Mouse (Mus musculus): ENCODE measurements at regions not wholly inside any gene's neighbourhood (a gene's known extent, or its start where the extent isn't known, plus 50 kb on each side); places are given as distances from the start of the nearest gene placed in this dataset.
"Not testable (repeated sequence)": the region's sequence is repeated elsewhere in the genome, so short reads cannot be mapped to it uniquely, and the experiment has no call there.

DNA sequence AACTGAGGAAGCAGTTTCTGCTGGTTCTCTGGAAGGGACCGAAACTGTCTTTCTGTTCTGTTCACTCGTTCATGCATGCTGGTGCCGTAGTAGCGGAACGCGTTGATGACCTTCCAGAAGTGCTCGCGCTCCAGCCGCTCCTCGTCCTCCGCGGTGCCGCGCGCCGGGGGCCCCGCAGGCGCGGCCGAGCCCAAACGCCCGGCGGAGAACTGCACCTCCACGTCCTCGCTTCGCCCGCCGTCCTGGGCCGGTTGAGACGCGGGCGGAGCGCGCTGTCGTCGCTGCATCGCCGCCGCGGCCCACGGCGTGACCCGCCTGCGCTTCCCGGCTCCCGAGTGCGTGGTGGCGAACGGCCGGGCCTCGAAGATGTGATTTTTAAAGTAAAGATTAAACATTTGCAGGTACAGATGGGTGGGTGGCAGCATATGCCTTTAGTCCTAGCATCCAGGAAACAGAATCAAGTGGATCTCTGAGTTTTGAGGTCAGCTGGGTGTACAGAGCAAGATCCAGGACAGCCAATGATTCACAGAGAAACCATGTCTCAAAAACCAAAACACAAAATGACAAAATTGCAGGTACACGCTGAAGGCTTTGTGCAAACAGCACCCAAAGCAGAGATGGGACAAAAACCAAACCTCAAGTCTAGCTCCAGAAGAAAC lies 206.3 kb downstream of the Cd109 start:
- H3K9ac ChIP-seq (replicated peaks; ENCODE audit: low read length), result peak overlapping the region; percentile 43

GRCm38 (mm10) chr9:78844969-78845683 lies 229.8 kb downstream of the Cd109 start:
- H3K4me2 ChIP-seq (replicated peaks; ENCODE audit: low read depth, low read length), result no peak overlapping the region
- H3K4me1 ChIP-seq (ENCODE audit: insufficient read depth, low read length), result peaks cover 7% of the 10 kb centered on the region; the same call in 1 of the 2 replicates
- H3K9ac ChIP-seq (replicated peaks; ENCODE audit: low read length), result no peak overlapping the region
- ATAC-seq (ENCODE audit: low FRiP score, low TSS enrichment), result no peak
- WGBS, result 49% methylated on average over 9 of the region's 9 CpGs
- H3K9me3 ChIP-seq (ENCODE audit: low read length), result no peaks in the 10 kb centered on the region
- H3K27me3 ChIP-seq (ENCODE audit: insufficient read depth, low read length), result no peaks in the 10 kb centered on the region
- no peaks in the 10 kb centered on the region for H3K36me3 ChIP-seq (ENCODE audit: insufficient read depth, low read length)
- H3K27ac ChIP-seq (ENCODE audit: low read length), result no peak overlapping the region
- no peak overlapping the region for H3K4me3 ChIP-seq (ENCODE audit: low read length)

More for the DNA sequence above, 206.3 kb downstream of the Cd109 start:
- ATAC-seq (ENCODE audit: low FRiP score, low TSS enrichment), result peak; percentile 89
- not testable (repeated sequence) for H3K27me3 ChIP-seq (ENCODE audit: insufficient read depth, low read length); H3K36me3 ChIP-seq (ENCODE audit: insufficient read depth, low read length); H3K4me1 ChIP-seq (ENCODE audit: insufficient read depth, low read length); H3K27ac ChIP-seq (ENCODE audit: low read length); H3K9me3 ChIP-seq (ENCODE audit: low read length)
- Histone ChIP-seq H3K4me2 (replicated peaks; ENCODE audit: low read depth, low read length) (peak overlapping the region; percentile 57), H3K4me3 (ENCODE audit: low read length) (peak overlapping the region; percentile 39)
- WGBS, result 8% methylated on average over 33 of the region's 52 CpGs

DNA sequence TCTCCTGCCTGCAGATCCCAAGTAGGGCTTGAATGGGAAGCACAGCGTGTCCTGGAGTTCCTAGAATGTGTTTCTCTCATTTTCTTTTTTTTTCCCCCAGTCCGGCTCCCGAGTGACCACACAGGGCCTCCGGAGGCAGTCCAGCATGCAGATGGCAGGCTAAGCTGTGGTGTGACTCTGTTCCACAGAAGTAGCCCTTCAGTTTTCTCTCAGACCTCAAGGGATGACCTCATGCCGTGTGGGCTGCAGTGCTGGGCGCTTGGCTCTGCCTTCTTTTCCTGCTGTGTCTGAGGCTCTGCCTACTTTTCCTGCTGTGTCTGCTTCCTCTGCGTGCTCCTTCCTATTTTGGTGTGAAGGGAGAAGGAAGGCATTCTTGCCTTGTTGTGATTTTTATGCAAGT lies 230.8 kb downstream of the Cd109 start:
- no peak overlapping the region for H3K27ac ChIP-seq (ENCODE audit: low read length)
- peaks cover 7% of the 10 kb centered on the region; the same call in 1 of the 2 replicates for H3K4me1 ChIP-seq (ENCODE audit: insufficient read depth, low read length)
- no peaks in the 10 kb centered on the region for H3K9me3 ChIP-seq (ENCODE audit: low read length)
- H3K9ac ChIP-seq (replicated peaks; ENCODE audit: low read length), result no peak overlapping the region
- H3K4me3 ChIP-seq (ENCODE audit: low read length), result no peak overlapping the region
- H3K36me3 ChIP-seq (ENCODE audit: insufficient read depth, low read length), result no peaks in the 10 kb centered on the region
- 35% methylated on average over 7 of the region's 7 CpGs for WGBS
- no peaks in the 10 kb centered on the region for H3K27me3 ChIP-seq (ENCODE audit: insufficient read depth, low read length)
- H3K4me2 ChIP-seq (replicated peaks; ENCODE audit: low read depth, low read length), result no peak overlapping the region
- 0 out of 2 replicates have a peak, but pooled peaks have one; percentile 57 for ATAC-seq (ENCODE audit: low FRiP score, low TSS enrichment)

DNA sequence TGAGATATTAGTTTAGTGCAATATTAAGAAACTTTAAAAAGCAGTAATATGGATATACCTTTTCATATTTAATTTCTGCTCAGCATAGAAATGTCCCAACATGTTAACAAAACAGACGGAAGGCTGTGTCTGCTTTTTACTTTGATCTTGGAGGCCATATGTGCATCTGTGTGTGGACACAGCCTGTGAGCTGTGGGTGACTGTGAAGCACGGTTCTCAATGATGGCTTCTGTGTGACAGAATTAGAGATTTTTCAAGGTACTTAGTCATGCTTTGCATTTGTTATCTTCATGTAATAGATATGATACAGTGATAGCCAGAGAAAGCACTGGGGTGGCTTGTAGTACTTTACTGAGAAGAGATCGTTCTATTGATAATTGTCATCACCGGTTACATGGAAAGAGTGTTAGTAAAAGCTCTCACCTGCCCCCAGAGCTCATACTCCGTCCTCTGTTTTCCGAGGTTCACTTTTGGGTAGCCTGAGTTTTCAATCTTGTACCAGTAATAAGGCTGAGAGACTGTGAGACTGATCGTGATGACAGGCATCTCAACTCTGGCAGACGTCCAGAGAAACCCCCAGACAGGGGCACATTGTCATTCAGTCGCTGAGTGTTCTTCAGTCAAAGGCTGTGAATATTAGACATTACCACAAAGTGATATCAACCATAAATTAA lies 232.7 kb downstream of the Cd109 start:
- no peaks in the 10 kb centered on the region for H3K9me3 ChIP-seq (ENCODE audit: low read length)
- no peaks in the 10 kb centered on the region for H3K27me3 ChIP-seq (ENCODE audit: insufficient read depth, low read length)
- peaks cover 7% of the 10 kb centered on the region; the same call in 1 of the 2 replicates for H3K4me1 ChIP-seq (ENCODE audit: insufficient read depth, low read length)
- no peak for ATAC-seq (ENCODE audit: low FRiP score, low TSS enrichment)
- WGBS, result 65% methylated on average over 9 of the region's 9 CpGs
- H3K9ac ChIP-seq (replicated peaks; ENCODE audit: low read length), result no peak overlapping the region
- H3K36me3 ChIP-seq (ENCODE audit: insufficient read depth, low read length), result no peaks in the 10 kb centered on the region
- H3K27ac ChIP-seq (ENCODE audit: low read length), result no peak overlapping the region
- H3K4me2 ChIP-seq (replicated peaks; ENCODE audit: low read depth, low read length), result no peak overlapping the region
- no peak overlapping the region for H3K4me3 ChIP-seq (ENCODE audit: low read length)

DNA sequence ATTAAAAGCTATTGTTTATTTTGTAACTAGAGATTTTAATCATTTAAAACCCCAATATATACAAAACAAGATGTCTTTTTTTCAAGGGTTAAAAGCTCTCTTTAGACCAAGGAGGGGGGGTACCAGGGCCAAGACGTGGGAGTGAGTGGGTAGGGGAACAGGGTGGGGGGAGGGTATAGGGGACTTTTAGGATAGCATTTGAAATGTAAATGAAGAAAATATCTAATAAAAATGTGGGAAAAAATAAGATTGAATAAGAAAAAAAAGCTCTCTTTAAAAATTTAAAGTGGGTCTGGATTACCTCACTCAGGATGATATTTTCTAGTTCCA lies 233.2 kb downstream of the Cd109 start:
- H3K9me3 ChIP-seq (ENCODE audit: low read length); H3K4me2 ChIP-seq (replicated peaks; ENCODE audit: low read depth, low read length); ATAC-seq (ENCODE audit: low FRiP score, low TSS enrichment); H3K4me1 ChIP-seq (ENCODE audit: insufficient read depth, low read length); H3K36me3 ChIP-seq (ENCODE audit: insufficient read depth, low read length); H3K4me3 ChIP-seq (ENCODE audit: low read length); H3K9ac ChIP-seq (replicated peaks; ENCODE audit: low read length); H3K27me3 ChIP-seq (ENCODE audit: insufficient read depth, low read length); H3K27ac ChIP-seq (ENCODE audit: low read length): not testable (repeated sequence)
- WGBS, result 30% methylated on average over 1 of the region's 1 CpGs

- Histone ChIP-seq H3K27ac (ENCODE audit: low read length) (no peak overlapping the region), H3K4me1 (ENCODE audit: insufficient read depth, low read length) (peaks cover 6% of the 10 kb centered on the region; the same call in 1 of the 2 replicates), H3K4me2 (replicated peaks; ENCODE audit: low read depth, low read length) (no peak overlapping the region), H3K9me3 (ENCODE audit: low read length) (no peaks in the 10 kb centered on the region), H3K36me3 (ENCODE audit: insufficient read depth, low read length) (no peaks in the 10 kb centered on the region), H3K9ac (replicated peaks; ENCODE audit: low read length) (no peak overlapping the region), H3K4me3 (ENCODE audit: low read length) (no peak overlapping the region), H3K27me3 (ENCODE audit: insufficient read depth, low read length) (no peaks in the 10 kb centered on the region)
- no peak for ATAC-seq (ENCODE audit: low FRiP score, low TSS enrichment)
- 82% methylated on average over 1 of the region's 1 CpGs for WGBS
Measured at GRCm38 (mm10) chr9:78856981-78857380, 241.6 kb downstream of the Cd109 start.

DNA sequence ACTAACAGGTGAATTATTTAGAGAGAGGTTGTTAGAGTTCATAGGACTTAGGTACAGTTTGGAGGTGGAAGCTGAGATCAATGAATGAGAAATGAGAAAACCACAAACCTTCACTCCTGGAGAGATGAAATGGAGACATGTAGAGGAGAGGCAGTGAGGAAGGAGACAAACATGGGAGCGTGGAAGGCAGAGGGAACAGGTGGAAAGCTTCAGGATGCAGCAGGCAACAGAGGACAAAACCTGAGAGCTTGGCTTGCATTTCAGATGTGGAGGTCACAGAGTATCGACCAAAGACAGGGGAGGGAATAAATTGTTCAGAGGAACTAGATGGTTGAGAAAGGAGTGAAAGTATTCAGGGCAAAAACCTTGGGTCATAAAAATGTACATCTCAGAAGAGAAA lies 244.6 kb downstream of the Cd109 start:
- no peak overlapping the region for H3K4me2 ChIP-seq (replicated peaks; ENCODE audit: low read depth, low read length)
- H3K9me3 ChIP-seq (ENCODE audit: low read length), result no peaks in the 10 kb centered on the region
- WGBS, result 18% methylated on average over 2 of the region's 2 CpGs
- no peak overlapping the region for H3K4me3 ChIP-seq (ENCODE audit: low read length)
- peaks cover 6% of the 10 kb centered on the region; the same call in 1 of the 2 replicates for H3K4me1 ChIP-seq (ENCODE audit: insufficient read depth, low read length)
- H3K9ac ChIP-seq (replicated peaks; ENCODE audit: low read length), result no peak overlapping the region
- no peaks in the 10 kb centered on the region for H3K36me3 ChIP-seq (ENCODE audit: insufficient read depth, low read length)
- H3K27ac ChIP-seq (ENCODE audit: low read length), result no peak overlapping the region
- peak; percentile 49 for ATAC-seq (ENCODE audit: low FRiP score, low TSS enrichment)
- no peaks in the 10 kb centered on the region for H3K27me3 ChIP-seq (ENCODE audit: insufficient read depth, low read length)

GRCm38 (mm10) chr9:78872561-78872960 lies 257.2 kb downstream of the Cd109 start:
- no peak overlapping the region for H3K4me3 ChIP-seq (ENCODE audit: low read length)
- WGBS, result 77% methylated on average over 2 of the region's 2 CpGs
- H3K9me3 ChIP-seq (ENCODE audit: low read length), result no peaks in the 10 kb centered on the region
- no peak for ATAC-seq (ENCODE audit: low FRiP score, low TSS enrichment)
- no peak overlapping the region for H3K9ac ChIP-seq (replicated peaks; ENCODE audit: low read length)
- H3K27ac ChIP-seq (ENCODE audit: low read length), result no peak overlapping the region
- no peak overlapping the region for H3K4me2 ChIP-seq (replicated peaks; ENCODE audit: low read depth, low read length)
- no peaks in the 10 kb centered on the region for H3K36me3 ChIP-seq (ENCODE audit: insufficient read depth, low read length)
- H3K4me1 ChIP-seq (ENCODE audit: insufficient read depth, low read length), result no peaks in the 10 kb centered on the region
- H3K27me3 ChIP-seq (ENCODE audit: insufficient read depth, low read length), result no peaks in the 10 kb centered on the region

GRCm38 (mm10) chr9:78879955-78880642 lies 264.8 kb downstream of the Cd109 start:
- H3K36me3 ChIP-seq (ENCODE audit: insufficient read depth, low read length), result no peaks in the 10 kb centered on the region
- no peak overlapping the region for H3K4me2 ChIP-seq (replicated peaks; ENCODE audit: low read depth, low read length)
- H3K4me1 ChIP-seq (ENCODE audit: insufficient read depth, low read length), result no peaks in the 10 kb centered on the region
- H3K9me3 ChIP-seq (ENCODE audit: low read length), result no peaks in the 10 kb centered on the region
- no peak overlapping the region for H3K9ac ChIP-seq (replicated peaks; ENCODE audit: low read length)
- H3K4me3 ChIP-seq (ENCODE audit: low read length), result no peak overlapping the region
- peak; percentile 46; the same call in 1 of the 2 replicates for ATAC-seq (ENCODE audit: low FRiP score, low TSS enrichment)
- no peaks in the 10 kb centered on the region for H3K27me3 ChIP-seq (ENCODE audit: insufficient read depth, low read length)
- no peak overlapping the region for H3K27ac ChIP-seq (ENCODE audit: low read length)
- 59% methylated on average over 6 of the region's 6 CpGs for WGBS
